Mouse (Mus musculus): ENCODE data around the gene Ccdc144b. TPM values are rescaled to one million over a fixed set of nuclear protein-coding genes. Genes with fewer than 3 reads are reported as not detected.

The Ccdc144b gene
- polyA plus RNA-seq, 1 experiment from 2014 or later, result not detected

GRCm38 (mm10) chr3:36067731-36068130, 14.4 kb upstream of the Ccdc144b start:
- no peak overlapping the region for H3K4me2 ChIP-seq
- H3K9me3 ChIP-seq, result no peaks in the 10 kb centered on the region
- no peak overlapping the region for H3K9ac ChIP-seq
- WGBS, result 85% methylated on average over 6 of the region's 6 CpGs
- peaks cover 9% of the 10 kb centered on the region for H3K27me3 ChIP-seq
- peaks cover 15% of the 10 kb centered on the region for H3K4me1 ChIP-seq
- H3K27ac ChIP-seq, result no peak overlapping the region
- peaks cover 17% of the 10 kb centered on the region for H3K36me3 ChIP-seq (replicated peaks)
- no peak for ATAC-seq (ENCODE audit: low FRiP score)
- H3K4me3 ChIP-seq (replicated peaks), result no peak overlapping the region

GRCm38 (mm10) chr3:36065843-36066651, 12.7 kb upstream of the Ccdc144b start, which contains the start of gene Acad9:
Gene Acad9 (plus strand): TSS chr3:36065979.
- WGBS, result 1% methylated on average over 47 of the region's 49 CpGs
- Histone ChIP-seq H3K9ac (peak within 1 kb of the TSS; percentile 76), H3K27ac (peak within 1 kb of the TSS; percentile 36; the same call in 1 of the 2 replicates), H3K4me1 (peaks cover 15% of the 10 kb centered on the region), H3K27me3 (peaks cover 16% of the 10 kb centered on the region), H3K36me3 (replicated peaks) (peaks cover 13% of the 10 kb centered on the region), H3K4me2 (peak within 1 kb of the TSS; percentile 86), H3K4me3 (replicated peaks) (peak within 1 kb of the TSS; percentile 91), H3K9me3 (no peaks in the 10 kb centered on the region)
- ATAC-seq (ENCODE audit: low FRiP score), result peak; percentile 99

GRCm38 (mm10) chr3:36065166-36065565, 11.8 kb upstream of the Ccdc144b start:
- Histone ChIP-seq H3K27me3 (peaks cover 19% of the 10 kb centered on the region), H3K9me3 (no peaks in the 10 kb centered on the region), H3K4me2 (peak overlapping the region; percentile 86), H3K4me3 (replicated peaks) (peak overlapping the region; percentile 91), H3K4me1 (peaks cover 15% of the 10 kb centered on the region), H3K36me3 (replicated peaks) (peaks cover 4% of the 10 kb centered on the region), H3K27ac (no peak overlapping the region), H3K9ac (no peak overlapping the region)
- no peak for ATAC-seq (ENCODE audit: low FRiP score)
- WGBS, result 95% methylated on average over 2 of the region's 2 CpGs

GRCm38 (mm10) chr3:36064592-36065061, 11.3 kb upstream of the Ccdc144b start:
- Histone ChIP-seq H3K4me1 (peaks cover 15% of the 10 kb centered on the region), H3K27ac (no peak overlapping the region), H3K4me3 (replicated peaks) (no peak overlapping the region), H3K4me2 (no peak overlapping the region), H3K9ac (no peak overlapping the region), H3K9me3 (no peaks in the 10 kb centered on the region), H3K36me3 (replicated peaks) (no peaks in the 10 kb centered on the region), H3K27me3 (peaks cover 19% of the 10 kb centered on the region)
- 100% methylated on average over 1 of the region's 1 CpGs for WGBS
- ATAC-seq (ENCODE audit: low FRiP score), result no peak

GRCm38 (mm10) chr3:36060096-36060850, 6.9 kb upstream of the Ccdc144b start:
- Histone ChIP-seq H3K9ac (no peak overlapping the region), H3K9me3 (no peaks in the 10 kb centered on the region), H3K36me3 (replicated peaks) (no peaks in the 10 kb centered on the region), H3K4me2 (no peak overlapping the region), H3K27ac (no peak overlapping the region), H3K27me3 (peaks cover 20% of the 10 kb centered on the region), H3K4me3 (replicated peaks) (no peak overlapping the region), H3K4me1 (no peaks in the 10 kb centered on the region)
- ATAC-seq (ENCODE audit: low FRiP score), result no peak
- 36% methylated on average over 8 of the region's 8 CpGs for WGBS

- no peaks in the 10 kb centered on the region for H3K9me3 ChIP-seq
- no peak overlapping the region for H3K9ac ChIP-seq
- H3K4me1 ChIP-seq, result no peaks in the 10 kb centered on the region
- ATAC-seq (ENCODE audit: low FRiP score), result no peak
- no peak overlapping the region for H3K4me3 ChIP-seq (replicated peaks)
- no peak overlapping the region for H3K27ac ChIP-seq
- no peaks in the 10 kb centered on the region for H3K27me3 ChIP-seq
- 77% methylated on average over 1 of the region's 1 CpGs for WGBS
- H3K4me2 ChIP-seq, result no peak overlapping the region
- H3K36me3 ChIP-seq (replicated peaks), result no peaks in the 10 kb centered on the region
These were observed 4.2 kb downstream of the Ccdc144b start for GRCm38 (mm10) chr3:36049106-36049505.

- ATAC-seq (ENCODE audit: low FRiP score), result no peak
- 80% methylated on average over 4 of the region's 4 CpGs for WGBS
- Histone ChIP-seq H3K27ac (no peak overlapping the region), H3K36me3 (replicated peaks) (no peaks in the 10 kb centered on the region), H3K9ac (no peak overlapping the region), H3K4me2 (no peak overlapping the region), H3K9me3 (no peaks in the 10 kb centered on the region), H3K4me1 (no peaks in the 10 kb centered on the region), H3K4me3 (replicated peaks) (no peak overlapping the region), H3K27me3 (no peaks in the 10 kb centered on the region)
These were observed 8.3 kb downstream of the Ccdc144b start for GRCm38 (mm10) chr3:36045086-36045485.

- Histone ChIP-seq H3K27me3 (no peaks in the 10 kb centered on the region), H3K36me3 (replicated peaks) (no peaks in the 10 kb centered on the region), H3K9ac (no peak overlapping the region), H3K9me3 (no peaks in the 10 kb centered on the region), H3K4me2 (no peak overlapping the region), H3K27ac (no peak overlapping the region), H3K4me3 (replicated peaks) (no peak overlapping the region), H3K4me1 (no peaks in the 10 kb centered on the region)
- ATAC-seq (ENCODE audit: low FRiP score), result no peak
These were observed 8.8 kb downstream of the Ccdc144b start for GRCm38 (mm10) chr3:36044520-36044919.

GRCm38 (mm10) chr3:36031740-36032510, 21.4 kb downstream of the Ccdc144b start:
- WGBS, result 76% methylated on average over 6 of the region's 6 CpGs
- Histone ChIP-seq H3K4me2 (no peak overlapping the region), H3K27ac (no peak overlapping the region), H3K4me1 (no peaks in the 10 kb centered on the region), H3K27me3 (no peaks in the 10 kb centered on the region), H3K9ac (no peak overlapping the region), H3K9me3 (no peaks in the 10 kb centered on the region), H3K36me3 (replicated peaks) (no peaks in the 10 kb centered on the region), H3K4me3 (replicated peaks) (no peak overlapping the region)
- ATAC-seq (ENCODE audit: low FRiP score), result no peak

GRCm38 (mm10) chr3:36029993-36030392, 23.4 kb downstream of the Ccdc144b start:
- H3K4me3 ChIP-seq (replicated peaks), result no peak overlapping the region
- no peaks in the 10 kb centered on the region for H3K27me3 ChIP-seq
- no peak overlapping the region for H3K4me2 ChIP-seq
- no peak for ATAC-seq (ENCODE audit: low FRiP score)
- H3K9me3 ChIP-seq, result no peaks in the 10 kb centered on the region
- no peak overlapping the region for H3K27ac ChIP-seq
- WGBS, result 89% methylated on average over 4 of the region's 4 CpGs
- no peak overlapping the region for H3K9ac ChIP-seq
- no peaks in the 10 kb centered on the region for H3K4me1 ChIP-seq
- H3K36me3 ChIP-seq (replicated peaks), result no peaks in the 10 kb centered on the region

- Histone ChIP-seq H3K36me3 (replicated peaks) (no peaks in the 10 kb centered on the region), H3K27ac (no peak overlapping the region), H3K9me3 (no peaks in the 10 kb centered on the region), H3K4me2 (no peak overlapping the region), H3K27me3 (no peaks in the 10 kb centered on the region), H3K4me1 (no peaks in the 10 kb centered on the region), H3K9ac (no peak overlapping the region), H3K4me3 (replicated peaks) (no peak overlapping the region)
- 66% methylated on average over 6 of the region's 6 CpGs for WGBS
- ATAC-seq (ENCODE audit: low FRiP score), result no peak
These were observed 27.6 kb downstream of the Ccdc144b start for GRCm38 (mm10) chr3:36025732-36026131.

- H3K4me2 ChIP-seq, result no peak overlapping the region
- no peaks in the 10 kb centered on the region for H3K4me1 ChIP-seq
- H3K27ac ChIP-seq, result no peak overlapping the region
- H3K27me3 ChIP-seq, result no peaks in the 10 kb centered on the region
- WGBS, result 86% methylated on average over 3 of the region's 3 CpGs
- H3K9ac ChIP-seq, result no peak overlapping the region
- no peaks in the 10 kb centered on the region for H3K9me3 ChIP-seq
- no peak overlapping the region for H3K4me3 ChIP-seq (replicated peaks)
- ATAC-seq (ENCODE audit: low FRiP score), result no peak
- no peaks in the 10 kb centered on the region for H3K36me3 ChIP-seq (replicated peaks)
These were observed 42.1 kb downstream of the Ccdc144b start for GRCm38 (mm10) chr3:36011239-36011638.
